Mouse (Mus musculus) embryonic fibroblast, embryonic 13.5 days (primary cell): ENCODE results near the gene Dhx16.

Experiments used
- CTCF ChIP-seq: IDR thresholded peaks from 2 replicates; pipeline ENCODE4 v1.5.1; 2011; ENCODE audit warnings: mild to moderate bottlenecking, control low read depth, low read length, moderate library complexity, borderline replicate concordance; ENCODE audit not compliant: insufficient read depth
- POLR2A ChIP-seq: IDR thresholded peaks from 2 replicates; pipeline ENCODE4 v1.6.1; 2011; ENCODE audit warnings: low read depth, mild to moderate bottlenecking, control low read depth, low read length, moderate library complexity

DNA sequence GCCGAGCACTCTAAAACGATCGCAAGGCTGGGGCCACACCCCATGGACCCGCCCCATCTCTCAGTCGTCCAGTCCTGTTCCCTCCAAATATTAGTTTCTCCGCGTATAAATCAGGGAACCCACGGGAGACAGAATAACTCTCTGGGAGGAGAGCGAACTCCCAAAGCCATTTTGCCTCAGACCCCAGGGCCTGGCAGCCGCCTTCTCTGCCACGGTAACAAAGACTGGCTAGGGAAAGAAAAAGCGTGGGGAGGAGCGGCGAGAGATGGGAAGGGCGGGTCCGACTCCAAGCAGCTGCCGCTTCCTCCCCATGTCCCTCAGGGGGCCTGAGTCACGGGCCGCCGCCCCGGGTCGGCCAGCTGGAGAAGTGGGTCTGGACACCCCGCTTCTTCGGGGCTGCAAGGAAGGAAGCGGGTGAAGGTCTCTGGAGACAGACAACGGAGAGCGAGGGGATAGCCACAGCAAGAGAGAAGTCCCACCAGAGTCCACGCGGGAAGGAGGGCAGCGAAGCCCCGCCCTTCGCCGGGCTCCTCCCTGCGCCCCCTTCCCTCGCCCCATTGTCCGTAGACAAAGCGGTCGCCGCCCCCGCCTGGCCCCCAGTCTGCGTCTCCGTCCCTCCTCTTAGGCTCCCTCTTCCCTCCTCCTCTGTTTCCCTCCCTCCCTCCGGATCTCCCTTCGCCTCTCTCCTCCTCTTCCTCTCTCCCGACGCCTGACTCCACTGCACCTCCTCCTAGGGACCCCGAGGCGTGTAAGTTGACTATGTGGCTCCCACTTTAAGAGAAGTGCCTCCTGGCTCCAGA, 13.9 kb upstream of the Dhx16 start, which contains the start of gene Ppp1r18:
- TF ChIP-seq CTCF = no peak
- peak; percentile 88 for TF ChIP-seq POLR2A
